Mouse (Mus musculus) adrenal gland (tissue): ENCODE results near the gene Shpk.

ENCODE experiments used
- intact Hi-C: fragments of 180-260 bp; cut with DNase I; formaldehyde crosslinking; loops from one replicate; pipeline ENCODE4 v1.15.1; 2025
- long read RNA-seq, 2 experiments: library from polyadenylated mRNA; unstranded; transcript quantifications; one replicate each; pipeline ENCODE4 v2.0.0; 2020; ENCODE audit warnings: borderline replicate concordance in 1 of 2; ENCODE audit not compliant: insufficient replicate concordance in 1 of 2

Gene Shpk
- long read RNA-seq, experiment 1, partial matches to known transcripts, result 0 of 4 reads
- long read RNA-seq, experiment 1, other reads (novel, unspliced or antisense), result 2 of 4 reads
- long read RNA-seq, experiment 2, result 0 reads

GRCm38 (mm10) chr11:73199230-73199712 is at the start of gene Shpk:
TSS of gene Shpk (plus strand) at chr11:73199460.
- intact Hi-C loops, result no loop called here

GRCm38 (mm10) chr11:73155071-73155470 is 44.2 kb upstream of the Shpk start:
- intact Hi-C loops, result no loop called here

- intact Hi-C loops, result no loop called here
Observed at GRCm38 (mm10) chr11:73159957-73160810, 39.1 kb upstream of the Shpk start, which contains the start of gene P2rx5. TSS of gene P2rx5 (plus strand) at chr11:73160421.

GRCm38 (mm10) chr11:73160811-73161200 is 38.5 kb upstream of the Shpk start:
- intact Hi-C loops, result no loop called here

- intact Hi-C loops, result no loop called here
Observed at GRCm38 (mm10) chr11:73161616-73162015, 37.6 kb upstream of the Shpk start.

- intact Hi-C loops, result no loop called here
Observed at GRCm38 (mm10) chr11:73162284-73162683, 37.0 kb upstream of the Shpk start.

GRCm38 (mm10) chr11:73168071-73168470 is 31.2 kb upstream of the Shpk start:
- intact Hi-C loops, result no loop called here

GRCm38 (mm10) chr11:73168576-73168975 is 30.7 kb upstream of the Shpk start:
- intact Hi-C loops, result no loop called here

- intact Hi-C loops, result no loop called here
Observed at GRCm38 (mm10) chr11:73169231-73169630, 30.0 kb upstream of the Shpk start.

- intact Hi-C loops, result no loop called here
Observed at GRCm38 (mm10) chr11:73172186-73172585, 27.1 kb upstream of the Shpk start.

- intact Hi-C loops, result loop anchor here (5.0 kb wide), 1 partner anchor 38 kb away; the partner anchor contains the start of gene Haspin
Observed at GRCm38 (mm10) chr11:73175612-73176011, 23.6 kb upstream of the Shpk start.

- intact Hi-C loops, result loop anchor here (5.0 kb wide), 1 partner anchor 39 kb away; the partner anchor contains the start of gene Haspin
Observed at GRCm38 (mm10) chr11:73176186-73176585, 23.1 kb upstream of the Shpk start.

- intact Hi-C loops, result loop anchor here (5.0 kb wide), 1 partner anchor 40 kb away; the partner anchor contains the start of gene Haspin
Observed at GRCm38 (mm10) chr11:73176608-73177508, 22.4 kb upstream of the Shpk start, which contains the start of the genes Emc6 and Tax1bp3. TSS of gene Emc6 (minus strand) at chr11:73177037. TSS of gene Tax1bp3 (plus strand) at chr11:73177083.

GRCm38 (mm10) chr11:73177509-73177875 is 21.8 kb upstream of the Shpk start:
- intact Hi-C loops, result loop anchor here (5.0 kb wide), 1 partner anchor 40 kb away; the partner anchor contains the start of gene Haspin

- intact Hi-C loops, result loop anchor here (5.0 kb wide), 1 partner anchor 41 kb away; the partner anchor contains the start of gene Haspin
Observed at GRCm38 (mm10) chr11:73177895-73178294, 21.4 kb upstream of the Shpk start.

GRCm38 (mm10) chr11:73185872-73186615 is 13.2 kb upstream of the Shpk start:
- intact Hi-C loops, result no loop called here

GRCm38 (mm10) chr11:73187231-73187630 is 12.0 kb upstream of the Shpk start:
- intact Hi-C loops, result no loop called here

GRCm38 (mm10) chr11:73193047-73193446 is 6.2 kb upstream of the Shpk start:
- intact Hi-C loops, result no loop called here

- intact Hi-C loops, result no loop called here
Observed at GRCm38 (mm10) chr11:73194444-73194843, 4.8 kb upstream of the Shpk start.

- intact Hi-C loops, result no loop called here
Observed at GRCm38 (mm10) chr11:73198190-73198589, 1.1 kb upstream of the Shpk start.
